21 mouse cellular contexts compared by ENCODE assay signal in the genomic region with DNA sequence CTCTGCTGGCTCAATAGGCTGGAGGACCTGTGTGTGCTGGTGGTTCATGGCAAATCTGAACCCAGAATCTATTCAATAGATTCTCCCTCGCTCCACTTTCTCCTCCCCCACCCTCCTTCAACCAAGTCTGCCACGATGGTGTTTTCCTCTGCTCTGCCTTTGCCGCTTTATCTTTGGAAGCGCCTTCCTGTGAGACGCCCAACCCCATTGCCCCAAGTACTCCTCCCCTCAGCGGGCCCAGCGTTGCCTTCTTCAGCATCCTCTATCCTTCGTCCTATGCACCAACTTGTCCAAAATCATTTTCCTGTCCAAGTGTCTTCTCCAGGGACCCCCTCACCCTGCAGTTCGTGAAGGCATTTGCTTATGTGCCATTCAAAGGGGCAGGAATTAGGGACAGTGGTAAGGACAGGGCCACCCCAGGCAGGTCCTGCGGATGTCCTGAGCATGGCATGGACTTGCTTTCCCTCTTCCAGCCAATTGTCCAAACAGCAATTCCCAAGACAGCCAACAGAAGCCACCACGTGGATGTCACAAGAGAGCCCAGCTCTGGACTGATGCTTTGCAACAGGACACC.
A peak's percentile ranks its signal among the peaks of the same experiment; 100 is the strongest.
DNase-seq lines count a peak whose midpoint lies in the region; ATAC-seq and TF ChIP-seq lines count a peak whose summit lies in the region.
"Had no signal": no experiment of that assay in that cellular context is flagged by ENCODE, and none has a peak within 500 bp of the region (broad histone marks: within the 10 kb centered on the region; RNA-seq: fewer than 3 reads in every experiment).

No protein-coding gene starts in this region.

- TF ChIP-seq CTCF in lung, embryonic 14.5 days (IDR thresholded peaks at IDR 0.05; ENCODE audit: low read depth) = no peak
- TF ChIP-seq CTCF in lung, adult 2 months (IDR thresholded peaks at IDR 0.05; ENCODE audit: insufficient read depth, low read length) = no peak

- 59% methylated on average over 11 of the region's 11 CpGs for WGBS in heart, embryonic 16.5 days
- WGBS in lung, embryonic 14.5 days = 64% methylated on average over 11 of the region's 11 CpGs
- 74% methylated on average over 11 of the region's 11 CpGs for WGBS in lung, adult 2 months
- WGBS in liver, embryonic 12.5 days (ENCODE audit: insufficient replicate concordance) = 60% methylated on average over 11 of the region's 11 CpGs
- WGBS in stomach, embryonic 15.5 days = 79% methylated on average over 11 of the region's 11 CpGs

- intact Hi-C loops in heart, postnatal 25 days (cut with DNase I) = no loop called here

- H3K4me3 ChIP-seq in heart, embryonic 16.5 days (ENCODE audit: low read length) = no peak overlapping the region
- H3K4me3 ChIP-seq in lung, embryonic 14.5 days (ENCODE audit: low read depth, low read length) = no peak overlapping the region
- no peak overlapping the region for H3K4me3 ChIP-seq in lung, adult 2 months (replicated peaks; ENCODE audit: extremely low read depth, low read depth, low read length)
- no peak overlapping the region for H3K4me3 ChIP-seq in liver, embryonic 12.5 days
- H3K4me3 ChIP-seq in stomach, embryonic 15.5 days (replicated peaks) = no peak overlapping the region
- H3K4me3 ChIP-seq: embryonic facial prominence, embryonic 15.5 days; heart, adult 2 months; hindbrain, embryonic 15.5 days; intestine, embryonic 15.5 days; limb, embryonic 12.5 days; megakaryocyte, embryonic 14.5 days; neural tube, embryonic 13.5 days had no signal

- H3K4me1 ChIP-seq in heart, embryonic 16.5 days (ENCODE audit: control insufficient read depth, insufficient read depth, low read length) = peaks cover 10% of the 10 kb centered on the region
- H3K4me1 ChIP-seq in lung, embryonic 14.5 days (ENCODE audit: insufficient read depth) = peaks cover 24% of the 10 kb centered on the region
- peaks cover 8% of the 10 kb centered on the region for H3K4me1 ChIP-seq in lung, adult 2 months (ENCODE audit: control insufficient read depth, insufficient read depth, low read length)
- H3K4me1 ChIP-seq in liver, embryonic 12.5 days = peaks cover 35% of the 10 kb centered on the region
- peaks cover 6% of the 10 kb centered on the region; the same call in 1 of the 2 replicates for H3K4me1 ChIP-seq in stomach, embryonic 15.5 days
- H3K4me1 ChIP-seq: limb, embryonic 12.5 days had no signal

- no peak for ATAC-seq in heart, embryonic 16.5 days (replicated peaks; ENCODE audit: extremely low read depth, insufficient read depth, low FRiP score)
- no peak for ATAC-seq in lung, embryonic 14.5 days (ENCODE audit: insufficient read depth)
- ATAC-seq in liver, embryonic 12.5 days = no peak
- ATAC-seq in stomach, embryonic 15.5 days (ENCODE audit: insufficient read depth, low FRiP score, low read depth) = no peak
- ATAC-seq: intestine, embryonic 15.5 days had no signal

- no peaks in the 10 kb centered on the region for H3K36me3 ChIP-seq in heart, embryonic 16.5 days (ENCODE audit: control insufficient read depth, insufficient read depth)
- H3K36me3 ChIP-seq in lung, embryonic 14.5 days (ENCODE audit: insufficient read depth) = no peaks in the 10 kb centered on the region
- peaks cover 49% of the 10 kb centered on the region for H3K36me3 ChIP-seq in liver, embryonic 12.5 days
- no peaks in the 10 kb centered on the region for H3K36me3 ChIP-seq in stomach, embryonic 15.5 days
- H3K36me3 ChIP-seq: embryonic facial prominence, embryonic 15.5 days; hindbrain, embryonic 15.5 days; intestine, embryonic 15.5 days; limb, embryonic 12.5 days; neural tube, embryonic 13.5 days had no signal

- H3K9ac ChIP-seq in heart, embryonic 16.5 days (ENCODE audit: low read length) = no peak overlapping the region
- no peak overlapping the region for H3K9ac ChIP-seq in lung, embryonic 14.5 days
- H3K9ac ChIP-seq in liver, embryonic 12.5 days = no peak overlapping the region
- H3K9ac ChIP-seq in stomach, embryonic 15.5 days = no peak overlapping the region
- H3K9ac ChIP-seq: embryonic facial prominence, embryonic 15.5 days; hindbrain, embryonic 15.5 days; intestine, embryonic 15.5 days; limb, embryonic 12.5 days; neural tube, embryonic 13.5 days had no signal

- H3K4me2 ChIP-seq in heart, embryonic 16.5 days (ENCODE audit: low read depth, low read length) = no peak overlapping the region
- no peak overlapping the region for H3K4me2 ChIP-seq in lung, embryonic 14.5 days
- no peak overlapping the region for H3K4me2 ChIP-seq in liver, embryonic 12.5 days
- H3K4me2 ChIP-seq in stomach, embryonic 15.5 days = no peak overlapping the region
- H3K4me2 ChIP-seq: embryonic facial prominence, embryonic 15.5 days; hindbrain, embryonic 15.5 days; intestine, embryonic 15.5 days; limb, embryonic 12.5 days; neural tube, embryonic 13.5 days had no signal

- no peak for DNase-seq in heart, postnatal 25 days (ENCODE audit: low spot score)
- DNase-seq in lung, embryonic 14.5 days = no peak
- DNase-seq in lung, adult 2 months = no peak
- DNase-seq in spleen, adult 18-20 months = no peak
- DNase-seq: adrenal gland, postnatal 36 days; cerebellum, adult 18-20 months; cerebellum, postnatal 25 days; embryo, embryonic 11 days; heart, adult 2 months; midbrain, embryonic 14.5 days; right cerebral cortex, postnatal 14 days; thymus, postnatal 14 days had no signal

- no peaks in the 10 kb centered on the region for H3K9me3 ChIP-seq in heart, embryonic 16.5 days (replicated peaks; ENCODE audit: control insufficient read depth, low read length)
- H3K9me3 ChIP-seq in lung, embryonic 14.5 days (ENCODE audit: low read depth, low read length) = no peaks in the 10 kb centered on the region
- H3K9me3 ChIP-seq in liver, embryonic 12.5 days (replicated peaks) = no peaks in the 10 kb centered on the region
- no peaks in the 10 kb centered on the region for H3K9me3 ChIP-seq in stomach, embryonic 15.5 days
- H3K9me3 ChIP-seq: embryonic facial prominence, embryonic 15.5 days; hindbrain, embryonic 15.5 days; intestine, embryonic 15.5 days; limb, embryonic 12.5 days; megakaryocyte, embryonic 14.5 days; neural tube, embryonic 13.5 days had no signal

- H3K27me3 ChIP-seq in heart, embryonic 16.5 days (ENCODE audit: control insufficient read depth, insufficient read depth, low read length) = no peaks in the 10 kb centered on the region
- H3K27me3 ChIP-seq in lung, embryonic 14.5 days (ENCODE audit: insufficient read depth, low read length) = no peaks in the 10 kb centered on the region
- no peaks in the 10 kb centered on the region for H3K27me3 ChIP-seq in liver, embryonic 12.5 days (replicated peaks)
- no peaks in the 10 kb centered on the region for H3K27me3 ChIP-seq in stomach, embryonic 15.5 days (replicated peaks)
- H3K27me3 ChIP-seq: embryonic facial prominence, embryonic 15.5 days; hindbrain, embryonic 15.5 days; intestine, embryonic 15.5 days; limb, embryonic 12.5 days; megakaryocyte, embryonic 14.5 days; neural tube, embryonic 13.5 days had no signal

- TF ChIP-seq POLR2A in lung, adult 2 months (IDR thresholded peaks at IDR 0.05; ENCODE audit: borderline replicate concordance, extremely low read depth, low read depth, low read length) = no peak

- H3K27ac ChIP-seq in heart, embryonic 16.5 days (ENCODE audit: low read length) = peak overlapping the region; percentile 30; the same call in 1 of the 2 replicates
- H3K27ac ChIP-seq in lung, embryonic 14.5 days (ENCODE audit: low read depth) = peak overlapping the region; percentile 47; the same call in 1 of the 2 replicates
- H3K27ac ChIP-seq in liver, embryonic 12.5 days = 0 out of 2 replicates have a peak overlapping the region, but pooled peaks have one; percentile 4
- peak overlapping the region; percentile 41 for H3K27ac ChIP-seq in stomach, embryonic 15.5 days
- H3K27ac ChIP-seq: embryonic facial prominence, embryonic 15.5 days; hindbrain, embryonic 15.5 days; intestine, embryonic 15.5 days; limb, embryonic 12.5 days; neural tube, embryonic 13.5 days had no signal
